Mouse (Mus musculus) right cerebral cortex, postnatal 14 days (tissue): Measurements from ENCODE around the gene Pip4p1.
"Not testable (repeated sequence)": the region's sequence is repeated elsewhere in the genome, so short reads cannot be mapped to it uniquely, and the experiment has no call there.

Experiments
- DNase-seq: peaks from one replicate; pipeline ENCODE4 v3.0.0; 2022

Pip4p1 gene

GRCm38 (mm10) chr14:50930754-50931492 is at the start of gene Pip4p1, which contains the start of gene Pnp:
Gene Pip4p1, minus strand, starts transcription at chr14:50930856.
Gene Pnp, plus strand, starts transcription at chr14:50931082.
- DNase-seq = peak; percentile 98

- no peak for DNase-seq
Observed at GRCm38 (mm10) chr14:50979631-50980030, 49.0 kb upstream of the Pip4p1 start.

GRCm38 (mm10) chr14:50978451-50978850 is 47.8 kb upstream of the Pip4p1 start:
- not testable (repeated sequence) for DNase-seq

- no peak for DNase-seq
Observed at GRCm38 (mm10) chr14:50976674-50977073, 46.0 kb upstream of the Pip4p1 start.

- no peak for DNase-seq
Observed at GRCm38 (mm10) chr14:50975001-50975400, 44.3 kb upstream of the Pip4p1 start.

GRCm38 (mm10) chr14:50973700-50974099 is 43.0 kb upstream of the Pip4p1 start:
- no peak for DNase-seq

GRCm38 (mm10) chr14:50973054-50973453 is 42.4 kb upstream of the Pip4p1 start:
- not testable (repeated sequence) for DNase-seq

GRCm38 (mm10) chr14:50970822-50971221 is 40.2 kb upstream of the Pip4p1 start:
- DNase-seq = no peak

GRCm38 (mm10) chr14:50969558-50970544 is 39.2 kb upstream of the Pip4p1 start:
- DNase-seq = peak; percentile 17

- DNase-seq = no peak
Observed at GRCm38 (mm10) chr14:50969041-50969440, 38.4 kb upstream of the Pip4p1 start.

GRCm38 (mm10) chr14:50968216-50968980 is 37.7 kb upstream of the Pip4p1 start:
- no peak for DNase-seq

- not testable (repeated sequence) for DNase-seq
Observed at GRCm38 (mm10) chr14:50958289-50958995, 27.8 kb upstream of the Pip4p1 start.

GRCm38 (mm10) chr14:50957146-50957545 is 26.5 kb upstream of the Pip4p1 start:
- DNase-seq = not testable (repeated sequence)

GRCm38 (mm10) chr14:50956724-50957123 is 26.1 kb upstream of the Pip4p1 start:
- not testable (repeated sequence) for DNase-seq

GRCm38 (mm10) chr14:50955942-50956508 is 25.4 kb upstream of the Pip4p1 start, which contains the start of gene Pnp2:
Gene Pnp2, plus strand, starts transcription at chr14:50955992.
- DNase-seq = peak; percentile 57

GRCm38 (mm10) chr14:50955487-50955886 is 24.8 kb upstream of the Pip4p1 start:
- no peak for DNase-seq

- DNase-seq = not testable (repeated sequence)
Observed at GRCm38 (mm10) chr14:50945526-50945925, 14.9 kb upstream of the Pip4p1 start.

- DNase-seq = not testable (repeated sequence)
Observed at GRCm38 (mm10) chr14:50945081-50945480, 14.4 kb upstream of the Pip4p1 start.

GRCm38 (mm10) chr14:50944668-50945033 is 14.0 kb upstream of the Pip4p1 start:
- DNase-seq = not testable (repeated sequence)

GRCm38 (mm10) chr14:50943932-50944667 is 13.4 kb upstream of the Pip4p1 start, which contains the start of gene Gm49342:
Gene Gm49342, plus strand, starts transcription at chr14:50944517.
- DNase-seq = peak; percentile 84

GRCm38 (mm10) chr14:50938940-50939339 is 8.3 kb upstream of the Pip4p1 start:
- DNase-seq = no peak
